Mouse (Mus musculus): ENCODE data around the gene Vmn1r188. TPM values are rescaled to one million over a fixed set of nuclear protein-coding genes. Genes with fewer than 3 reads are reported as not detected.
"Not testable (repeated sequence)": the region's sequence is repeated elsewhere in the genome, so short reads cannot be mapped to it uniquely, and the experiment has no call there.

Vmn1r188 gene
- polyA plus RNA-seq (2015; fragmentation: Nextera tagmentation; extraction: Ambion mirVana) = not detected in 2 replicates

GRCm38 (mm10) chr13:22084140-22084539 is at the start of gene Vmn1r188:
Gene Vmn1r188, plus strand, starts transcription at chr13:22084440.
- 85% methylated on average over 1 of the region's 1 CpGs for WGBS

GRCm38 (mm10) chr13:22034443-22035266 is 49.6 kb upstream of the Vmn1r188 start:
- Histone ChIP-seq H3K36me3 (no peaks in the 10 kb centered on the region), H3K4me3 (peak overlapping the region; percentile 46), H3K4me2 (peak overlapping the region; percentile 60), H3K4me1 (peaks cover 19% of the 10 kb centered on the region), H3K27me3 (no peaks in the 10 kb centered on the region), H3K9me3 (no peaks in the 10 kb centered on the region), H3K27ac (peak overlapping the region; percentile 88), H3K9ac (peak overlapping the region; percentile 69)
- WGBS = 1% methylated on average over 14 of the region's 14 CpGs
- no peak for ATAC-seq (ENCODE audit: insufficient number of reproducible peaks, insufficient read depth, low FRiP score, low TSS enrichment, low read depth)

More at GRCm38 (mm10) chr13:22084140-22084539, at the start of gene Vmn1r188:
- H3K4me3 ChIP-seq; H3K27me3 ChIP-seq; H3K4me1 ChIP-seq; H3K9me3 ChIP-seq; H3K27ac ChIP-seq; H3K9ac ChIP-seq; H3K36me3 ChIP-seq; H3K4me2 ChIP-seq; ATAC-seq (ENCODE audit: insufficient number of reproducible peaks, insufficient read depth, low FRiP score, low TSS enrichment, low read depth): not testable (repeated sequence)

- H3K36me3 ChIP-seq, H3K27me3 ChIP-seq, H3K9me3 ChIP-seq: not testable (repeated sequence)
- 0% methylated on average over 27 of the region's 69 CpGs for WGBS
- peak within 1 kb of the TSS; percentile 69 for H3K9ac ChIP-seq
- H3K27ac ChIP-seq = peak within 1 kb of the TSS; percentile 88
- peak; percentile 97 for ATAC-seq (ENCODE audit: insufficient number of reproducible peaks, insufficient read depth, low FRiP score, low TSS enrichment, low read depth)
- peaks cover 28% of the 10 kb centered on the region for H3K4me1 ChIP-seq
- H3K4me3 ChIP-seq = peak within 1 kb of the TSS; percentile 46
- H3K4me2 ChIP-seq = peak within 1 kb of the TSS; percentile 60
Observed at GRCm38 (mm10) chr13:22035267-22036148, 48.7 kb upstream of the Vmn1r188 start, which contains the start of the genes Hist1h2ah and Hist1h2bk. Gene Hist1h2ah, minus strand, starts transcription at chr13:22035568. Gene Hist1h2bk, plus strand, starts transcription at chr13:22035870.

GRCm38 (mm10) chr13:22036149-22036956 is 47.9 kb upstream of the Vmn1r188 start:
- H3K4me3 ChIP-seq = peak overlapping the region; percentile 46
- H3K27ac ChIP-seq = peak overlapping the region; percentile 84
- no peak for ATAC-seq (ENCODE audit: insufficient number of reproducible peaks, insufficient read depth, low FRiP score, low TSS enrichment, low read depth)
- peak overlapping the region; percentile 64 for H3K9ac ChIP-seq
- no peaks in the 10 kb centered on the region for H3K9me3 ChIP-seq
- no peaks in the 10 kb centered on the region for H3K27me3 ChIP-seq
- peak overlapping the region; percentile 60 for H3K4me2 ChIP-seq
- peaks cover 30% of the 10 kb centered on the region for H3K4me1 ChIP-seq
- 2% methylated on average over 22 of the region's 23 CpGs for WGBS
- no peaks in the 10 kb centered on the region for H3K36me3 ChIP-seq

GRCm38 (mm10) chr13:22036986-22037385 is 47.3 kb upstream of the Vmn1r188 start:
- H3K27ac ChIP-seq = peak overlapping the region; percentile 84
- ATAC-seq (ENCODE audit: insufficient number of reproducible peaks, insufficient read depth, low FRiP score, low TSS enrichment, low read depth) = no peak
- peak overlapping the region; percentile 60 for H3K4me2 ChIP-seq
- H3K4me3 ChIP-seq = peak overlapping the region; percentile 46
- H3K36me3 ChIP-seq = no peaks in the 10 kb centered on the region
- H3K9ac ChIP-seq = peak overlapping the region; percentile 64
- H3K27me3 ChIP-seq = no peaks in the 10 kb centered on the region
- WGBS = 52% methylated on average over 3 of the region's 3 CpGs
- H3K9me3 ChIP-seq = no peaks in the 10 kb centered on the region
- H3K4me1 ChIP-seq = peaks cover 31% of the 10 kb centered on the region

GRCm38 (mm10) chr13:22037415-22037814 is 46.8 kb upstream of the Vmn1r188 start:
- peak overlapping the region; percentile 84 for H3K27ac ChIP-seq
- 47% methylated on average over 2 of the region's 2 CpGs for WGBS
- no peak for ATAC-seq (ENCODE audit: insufficient number of reproducible peaks, insufficient read depth, low FRiP score, low TSS enrichment, low read depth)
- H3K36me3 ChIP-seq = no peaks in the 10 kb centered on the region
- no peaks in the 10 kb centered on the region for H3K9me3 ChIP-seq
- no peak overlapping the region for H3K4me2 ChIP-seq
- peaks cover 35% of the 10 kb centered on the region for H3K4me1 ChIP-seq
- no peaks in the 10 kb centered on the region for H3K27me3 ChIP-seq
- H3K4me3 ChIP-seq = no peak overlapping the region
- no peak overlapping the region for H3K9ac ChIP-seq

- Histone ChIP-seq H3K9ac (no peak overlapping the region), H3K36me3 (no peaks in the 10 kb centered on the region), H3K4me3 (no peak overlapping the region), H3K9me3 (no peaks in the 10 kb centered on the region), H3K4me1 (peaks cover 28% of the 10 kb centered on the region), H3K27ac (peak overlapping the region; percentile 57), H3K4me2 (peak overlapping the region; percentile 81), H3K27me3 (no peaks in the 10 kb centered on the region)
- 62% methylated on average over 5 of the region's 5 CpGs for WGBS
- no peak for ATAC-seq (ENCODE audit: insufficient number of reproducible peaks, insufficient read depth, low FRiP score, low TSS enrichment, low read depth)
Observed at GRCm38 (mm10) chr13:22039364-22039763, 44.9 kb upstream of the Vmn1r188 start.

- 9% methylated on average over 2 of the region's 2 CpGs for WGBS
- peak overlapping the region; percentile 80 for H3K9ac ChIP-seq
- no peak for ATAC-seq (ENCODE audit: insufficient number of reproducible peaks, insufficient read depth, low FRiP score, low TSS enrichment, low read depth)
Observed at GRCm38 (mm10) chr13:22039951-22040463, 44.2 kb upstream of the Vmn1r188 start.

GRCm38 (mm10) chr13:22040464-22041141 is 43.6 kb upstream of the Vmn1r188 start:
- Histone ChIP-seq H3K9ac (peak overlapping the region; percentile 80), H3K4me3 (peak overlapping the region; percentile 50), H3K4me1 (peaks cover 22% of the 10 kb centered on the region), H3K36me3 (no peaks in the 10 kb centered on the region), H3K27me3 (no peaks in the 10 kb centered on the region), H3K27ac (peak overlapping the region; percentile 96), H3K4me2 (peak overlapping the region; percentile 81), H3K9me3 (no peaks in the 10 kb centered on the region)
- ATAC-seq (ENCODE audit: insufficient number of reproducible peaks, insufficient read depth, low FRiP score, low TSS enrichment, low read depth) = peak; percentile 29; the same call in 1 of the 2 replicates
- WGBS = under 1% methylated on average over 24 of the region's 24 CpGs

More at GRCm38 (mm10) chr13:22039951-22040463, 44.2 kb upstream of the Vmn1r188 start:
- Histone ChIP-seq H3K4me2 (peak overlapping the region; percentile 81), H3K27me3 (no peaks in the 10 kb centered on the region), H3K4me3 (peak overlapping the region; percentile 50), H3K27ac (peak overlapping the region; percentile 96), H3K4me1 (peaks cover 22% of the 10 kb centered on the region), H3K36me3 (no peaks in the 10 kb centered on the region), H3K9me3 (no peaks in the 10 kb centered on the region)

- H3K36me3 ChIP-seq, H3K27me3 ChIP-seq, H3K9me3 ChIP-seq: not testable (repeated sequence)
- Histone ChIP-seq H3K9ac (peak within 1 kb of the TSS; percentile 80), H3K27ac (peak within 1 kb of the TSS; percentile 96), H3K4me1 (peaks cover 22% of the 10 kb centered on the region), H3K4me3 (peak within 1 kb of the TSS; percentile 50), H3K4me2 (peak within 1 kb of the TSS; percentile 81)
- WGBS = 0% methylated on average over 27 of the region's 27 CpGs
- ATAC-seq (ENCODE audit: insufficient number of reproducible peaks, insufficient read depth, low FRiP score, low TSS enrichment, low read depth) = peak; percentile 61
Observed at GRCm38 (mm10) chr13:22041142-22041536, 43.1 kb upstream of the Vmn1r188 start, which contains the start of gene Hist1h4i. Gene Hist1h4i, minus strand, starts transcription at chr13:22041362.

Measured in embryonic facial prominence, embryonic 13.5 days (tissue).